Mouse (Mus musculus) embryonic facial prominence, embryonic 12.5 days (tissue): ENCODE results near the gene Ankrd27. TPM values are rescaled to one million over a fixed set of nuclear protein-coding genes. Genes with fewer than 3 reads are reported as not detected.
A peak's percentile ranks its signal among the peaks of the same experiment; 100 is the strongest.

Experiments used
- ATAC-seq: fragments of 200-750 bp; cut with Nextera tagmentation; 2 replicates; pipeline ENCODE4 v1.8.0; 2017; ENCODE audit not compliant: insufficient number of reproducible peaks, insufficient read depth, low FRiP score, low TSS enrichment
- H3K27ac ChIP-seq: fragments of 300-500 bp; sonication (generic); 2 replicates; pipeline ENCODE4 v1.5.1; 2016; ENCODE audit warnings: mild to moderate bottlenecking
- H3K27me3 ChIP-seq: fragments of 300-500 bp; sonication (generic); 2 replicates; pipeline ENCODE4 v1.6.1; 2016; ENCODE audit warnings: mild to moderate bottlenecking, moderate library complexity
- H3K36me3 ChIP-seq: fragments of 300-500 bp; sonication (generic); 2 replicates; pipeline ENCODE4 v1.6.1; 2016; ENCODE audit warnings: mild to moderate bottlenecking
- H3K4me1 ChIP-seq: fragments of 300-500 bp; sonication (generic); 2 replicates; pipeline ENCODE4 v1.6.1; 2016
- H3K4me2 ChIP-seq: fragments of 300-500 bp; sonication (generic); replicated peaks from 2 replicates; pipeline ENCODE4 v1.6.1; 2016; ENCODE audit warnings: mild to moderate bottlenecking, moderate library complexity
- H3K4me3 ChIP-seq: fragments of 300-500 bp; sonication (generic); 2 replicates; pipeline ENCODE4 v1.5.1; 2016; ENCODE audit warnings: mild to moderate bottlenecking
- H3K9ac ChIP-seq: fragments of 300-500 bp; sonication (generic); 2 replicates; pipeline ENCODE4 v1.6.1; 2016; ENCODE audit warnings: mild to moderate bottlenecking, moderate library complexity
- H3K9me3 ChIP-seq: fragments of 300-500 bp; sonication (generic); 2 replicates; pipeline ENCODE4 v1.6.1; 2016; ENCODE audit warnings: mild to moderate bottlenecking, moderate library complexity
- WGBS: fragments of 180-500 bp; shearing (Covaris S2); methylation state at CpG from one replicate; pipeline ENCODE4 v1.1.7; 2016; 5-methylcytosine and 5-hydroxymethylcytosine counted together
- polyA plus RNA-seq: library from polyadenylated mRNA; unstranded; fragments of >200 nt; fragmentation: Nextera tagmentation; extraction: Ambion mirVana; gene quantifications from 2 replicates; pipeline ENCODE4 v1.2.1, GENCODE M21; 2016

Ankrd27 gene
- polyA plus RNA-seq, 1 experiment from 2014 or later = 41.6 TPM

DNA sequence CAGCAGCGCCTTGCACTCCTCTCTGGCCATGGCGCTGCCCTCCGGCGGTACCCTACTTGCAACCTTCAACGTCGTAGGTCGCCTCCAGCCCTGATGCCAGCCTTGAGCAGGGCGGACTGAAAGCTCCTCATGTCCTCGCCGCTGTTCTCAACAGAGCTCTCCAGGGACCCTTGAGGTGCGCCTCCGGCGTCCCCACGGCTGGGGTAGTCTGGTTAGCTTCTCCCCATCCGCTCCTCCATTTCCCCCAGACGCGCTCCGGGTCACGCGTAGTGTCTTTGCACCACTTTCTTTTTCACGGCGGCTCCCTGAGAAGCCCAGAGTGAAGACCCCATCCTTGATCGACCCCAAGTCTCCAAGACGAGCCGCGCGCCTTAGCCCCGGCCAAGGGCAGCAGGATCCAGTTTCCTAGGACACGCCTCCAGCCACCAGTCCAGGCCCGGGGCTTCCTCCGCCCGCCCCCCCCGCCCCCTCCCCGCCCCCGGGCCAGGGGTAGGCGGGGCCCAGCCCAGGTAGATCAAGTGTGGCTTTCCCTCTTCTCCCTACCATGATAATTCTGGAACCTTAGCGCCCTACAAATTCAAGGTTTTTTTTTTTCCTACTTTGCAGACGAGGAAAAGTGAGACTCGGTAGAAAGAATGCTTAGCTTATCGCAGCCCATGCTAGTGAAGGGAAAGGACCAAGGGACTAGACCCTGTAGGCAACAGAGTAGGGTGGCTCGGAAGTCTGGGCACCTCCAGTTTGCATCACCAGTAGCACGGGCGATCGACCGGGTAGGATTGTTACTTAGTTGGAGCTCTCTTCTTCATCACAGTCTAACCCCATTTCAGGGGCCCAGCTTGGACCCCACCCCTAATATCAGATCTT lies 621 bp upstream of the Ankrd27 start, which contains the start of gene Rgs9bp:
Gene Rgs9bp, minus strand, starts transcription at position 392 of the 864 bp plus-strand sequence.
- under 1% methylated on average over 45 of the region's 45 CpGs for WGBS
- Histone ChIP-seq H3K4me2 (peak within 1 kb of the TSS; percentile 99), H3K4me3 (peak within 1 kb of the TSS; percentile 94), H3K27ac (peak within 1 kb of the TSS; percentile 75), H3K9ac (peak within 1 kb of the TSS; percentile 81), H3K27me3 (peaks cover 40% of the 10 kb centered on the region), H3K36me3 (no peaks in the 10 kb centered on the region), H3K4me1 (peaks cover 19% of the 10 kb centered on the region), H3K9me3 (no peaks in the 10 kb centered on the region)
- peak; percentile 65 for ATAC-seq

DNA sequence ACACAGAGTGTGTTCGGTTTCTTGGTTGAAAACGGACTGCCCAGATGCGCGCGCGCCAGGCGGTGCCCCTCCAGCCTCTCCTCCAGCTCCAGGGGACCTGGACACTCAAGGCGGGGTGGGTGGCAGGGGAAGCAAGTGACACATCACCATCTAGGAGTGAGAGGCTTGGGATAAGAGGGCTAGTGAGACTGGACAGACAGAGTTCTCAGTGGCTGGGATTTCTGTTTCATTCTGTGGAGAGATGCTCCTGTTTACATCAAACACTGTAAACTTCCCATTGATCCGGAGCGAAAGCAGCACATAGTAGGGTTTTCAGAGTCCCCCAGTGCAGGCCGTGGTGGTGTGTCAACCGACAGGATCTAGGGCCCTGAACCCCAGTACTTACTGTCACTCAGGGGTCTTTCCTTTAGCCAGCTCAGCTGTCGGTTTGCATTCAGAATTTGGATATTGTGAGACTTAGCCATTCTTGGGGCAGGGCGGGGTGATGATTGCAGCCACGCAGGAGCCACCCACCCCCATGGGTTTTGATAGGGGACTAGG lies 932 bp downstream of the Ankrd27 start:
- H3K36me3 ChIP-seq = 0 out of 2 replicates have a peak, but pooled peaks cover 3% of the 10 kb centered on the region
- H3K4me1 ChIP-seq = peaks cover 26% of the 10 kb centered on the region
- H3K9me3 ChIP-seq = no peaks in the 10 kb centered on the region
- peaks cover 31% of the 10 kb centered on the region for H3K27me3 ChIP-seq
- no peak for ATAC-seq
- 22% methylated on average over 15 of the region's 15 CpGs for WGBS
- H3K4me2 ChIP-seq = peak overlapping the region; percentile 99
- H3K9ac ChIP-seq = peak overlapping the region; percentile 81
- H3K27ac ChIP-seq = no peak overlapping the region
- peak overlapping the region; percentile 94 for H3K4me3 ChIP-seq

DNA sequence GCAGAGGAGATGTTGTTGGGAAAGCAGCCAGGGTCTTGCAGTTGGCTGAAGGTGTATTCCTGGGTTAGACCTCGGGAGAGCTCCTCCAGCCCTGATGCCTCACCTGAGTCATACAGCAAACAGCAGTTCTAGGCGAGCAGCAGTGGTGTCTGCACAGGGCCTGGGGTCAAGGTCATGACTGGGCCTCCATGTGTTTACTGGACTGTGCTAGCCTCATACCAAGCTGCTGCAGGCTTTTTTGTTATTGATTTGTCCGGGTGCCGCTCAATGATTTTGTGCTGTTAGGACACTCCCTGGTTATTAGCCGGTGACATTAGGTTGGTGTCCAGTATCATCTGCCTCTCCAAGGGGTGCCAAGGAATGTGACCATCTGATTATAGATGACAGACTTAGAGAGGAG lies 1.7 kb downstream of the Ankrd27 start:
- Histone ChIP-seq H3K27me3 (peaks cover 26% of the 10 kb centered on the region), H3K4me2 (peak overlapping the region; percentile 99; the same call in 1 of the 2 replicates), H3K27ac (no peak overlapping the region), H3K4me1 (peaks cover 26% of the 10 kb centered on the region), H3K9me3 (no peaks in the 10 kb centered on the region), H3K36me3 (peaks cover 10% of the 10 kb centered on the region), H3K9ac (no peak overlapping the region), H3K4me3 (no peak overlapping the region)
- ATAC-seq = no peak
- WGBS = 80% methylated on average over 5 of the region's 5 CpGs

DNA sequence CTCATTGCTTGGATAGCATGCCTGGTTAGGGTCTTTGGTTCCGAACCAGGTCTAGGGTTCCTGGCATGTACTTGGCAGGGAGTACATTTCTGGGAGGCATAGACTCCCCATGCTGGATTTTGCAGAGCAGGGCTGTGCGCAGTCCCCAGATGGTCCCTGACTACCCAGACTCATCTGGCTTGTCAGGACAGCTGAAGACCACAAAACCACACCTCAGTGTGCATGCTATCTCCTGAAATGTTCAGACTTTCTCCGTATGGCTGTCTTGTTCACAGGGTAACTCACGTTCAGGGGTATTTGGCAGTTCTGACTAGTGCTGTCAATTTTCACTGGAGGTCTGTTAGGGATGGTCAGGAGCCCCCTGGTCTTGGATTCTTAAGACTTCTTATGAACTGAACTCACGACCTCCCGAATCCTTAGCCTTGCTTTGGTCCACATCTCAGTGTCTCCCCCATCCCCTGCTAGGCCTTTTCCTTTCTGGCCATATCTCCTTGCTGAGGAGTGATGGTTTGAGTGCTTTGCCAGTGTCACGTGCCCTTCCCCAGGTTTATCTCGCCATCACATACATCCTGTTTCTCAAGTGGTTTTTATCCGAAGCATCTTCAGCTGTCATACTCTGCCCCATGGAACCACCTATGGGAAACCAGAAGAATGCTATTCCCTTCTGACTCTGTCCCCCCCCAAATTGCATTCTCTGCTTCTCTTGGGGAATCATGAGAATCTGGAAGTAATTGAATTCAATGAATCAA lies 2.8 kb downstream of the Ankrd27 start:
- WGBS = 84% methylated on average over 9 of the region's 9 CpGs
- peaks cover 20% of the 10 kb centered on the region for H3K36me3 ChIP-seq
- ATAC-seq = no peak

DNA sequence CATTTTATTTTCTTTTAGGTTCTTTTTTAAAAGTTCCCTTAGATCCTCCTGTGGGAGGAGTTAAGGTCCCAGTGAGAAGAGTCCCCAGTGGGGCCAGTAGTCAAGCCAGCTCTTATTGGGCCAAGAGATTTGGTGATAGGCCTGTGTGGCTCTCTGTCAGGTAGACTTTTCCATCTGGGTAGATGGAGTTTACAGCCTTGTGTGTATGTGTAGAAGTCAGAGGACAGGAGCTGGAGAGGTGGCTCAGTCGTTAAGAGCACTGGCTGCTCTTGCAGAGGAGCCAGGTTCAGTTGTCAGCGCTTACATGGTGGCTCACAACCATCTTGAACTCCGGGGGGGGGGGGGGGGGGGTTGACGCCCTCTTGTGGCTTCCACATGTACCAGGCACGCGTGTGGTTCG lies 3.4 kb downstream of the Ankrd27 start:
- no peak overlapping the region for H3K27ac ChIP-seq
- peaks cover 9% of the 10 kb centered on the region for H3K27me3 ChIP-seq
- no peaks in the 10 kb centered on the region for H3K9me3 ChIP-seq
- no peak overlapping the region for H3K9ac ChIP-seq
- H3K36me3 ChIP-seq = peaks cover 23% of the 10 kb centered on the region
- no peak overlapping the region for H3K4me3 ChIP-seq
- peaks cover 26% of the 10 kb centered on the region for H3K4me1 ChIP-seq
- WGBS = 74% methylated on average over 7 of the region's 7 CpGs
- no peak for ATAC-seq
- no peak overlapping the region for H3K4me2 ChIP-seq

More for the DNA sequence above, 2.8 kb downstream of the Ankrd27 start:
- no peaks in the 10 kb centered on the region for H3K9me3 ChIP-seq
- peaks cover 26% of the 10 kb centered on the region for H3K4me1 ChIP-seq
- no peak overlapping the region for H3K9ac ChIP-seq
- no peak overlapping the region for H3K4me2 ChIP-seq
- H3K27me3 ChIP-seq = peaks cover 15% of the 10 kb centered on the region
- H3K27ac ChIP-seq = no peak overlapping the region
- no peak overlapping the region for H3K4me3 ChIP-seq

DNA sequence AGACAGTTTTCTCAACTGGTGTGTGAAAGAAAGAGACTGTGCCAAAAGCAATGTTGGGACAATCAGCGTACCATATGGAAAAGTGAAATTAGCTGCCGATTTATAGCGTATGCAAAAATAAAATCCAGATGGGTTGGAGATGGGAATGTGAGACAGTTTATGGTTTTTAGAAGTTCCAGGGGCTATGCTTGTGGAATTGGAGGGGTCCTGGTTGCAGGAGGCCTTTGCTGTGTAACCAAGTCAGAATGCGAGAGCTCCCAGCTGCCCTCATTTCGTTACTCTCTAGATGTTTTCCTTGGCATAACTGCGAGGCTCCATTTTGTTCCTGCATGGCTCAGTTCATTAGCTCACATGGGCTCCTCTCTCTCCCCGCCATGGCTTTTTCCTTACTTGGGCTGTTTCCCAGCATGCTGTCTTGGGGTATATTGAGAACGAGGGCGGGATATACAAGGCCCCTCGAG lies 4.7 kb downstream of the Ankrd27 start:
- Histone ChIP-seq H3K9ac (no peak overlapping the region), H3K4me1 (peaks cover 26% of the 10 kb centered on the region), H3K4me2 (no peak overlapping the region), H3K27me3 (no peaks in the 10 kb centered on the region), H3K4me3 (no peak overlapping the region), H3K9me3 (no peaks in the 10 kb centered on the region), H3K27ac (peak overlapping the region; percentile 80), H3K36me3 (peaks cover 29% of the 10 kb centered on the region)
- no peak for ATAC-seq
- 58% methylated on average over 10 of the region's 10 CpGs for WGBS

DNA sequence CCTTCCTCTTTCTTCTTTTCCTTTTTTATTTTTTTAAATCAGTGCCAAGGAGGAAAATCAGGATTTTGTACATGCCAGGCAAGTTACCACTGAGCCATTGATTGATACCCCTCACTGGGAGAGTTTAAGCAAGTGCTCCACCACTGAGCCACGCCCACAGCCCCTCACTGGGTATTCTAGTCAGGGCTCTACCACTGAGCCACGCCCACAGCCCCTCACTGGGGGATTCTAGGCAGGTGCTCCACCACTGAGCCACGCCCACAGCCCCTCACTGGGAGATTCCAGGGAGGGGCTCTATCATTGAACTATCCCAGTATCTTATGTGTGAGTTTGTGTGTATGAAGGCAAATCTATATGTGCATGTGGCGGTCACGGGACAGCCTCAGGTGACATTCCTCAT lies 8.3 kb downstream of the Ankrd27 start:
- H3K9ac ChIP-seq = no peak overlapping the region
- H3K4me1 ChIP-seq = peaks cover 11% of the 10 kb centered on the region
- H3K27me3 ChIP-seq = no peaks in the 10 kb centered on the region
- H3K36me3 ChIP-seq = peaks cover 35% of the 10 kb centered on the region
- no peak overlapping the region for H3K27ac ChIP-seq
- no peaks in the 10 kb centered on the region for H3K9me3 ChIP-seq
- 91% methylated on average over 5 of the region's 5 CpGs for WGBS
- H3K4me2 ChIP-seq = no peak overlapping the region
- ATAC-seq = no peak
- no peak overlapping the region for H3K4me3 ChIP-seq

DNA sequence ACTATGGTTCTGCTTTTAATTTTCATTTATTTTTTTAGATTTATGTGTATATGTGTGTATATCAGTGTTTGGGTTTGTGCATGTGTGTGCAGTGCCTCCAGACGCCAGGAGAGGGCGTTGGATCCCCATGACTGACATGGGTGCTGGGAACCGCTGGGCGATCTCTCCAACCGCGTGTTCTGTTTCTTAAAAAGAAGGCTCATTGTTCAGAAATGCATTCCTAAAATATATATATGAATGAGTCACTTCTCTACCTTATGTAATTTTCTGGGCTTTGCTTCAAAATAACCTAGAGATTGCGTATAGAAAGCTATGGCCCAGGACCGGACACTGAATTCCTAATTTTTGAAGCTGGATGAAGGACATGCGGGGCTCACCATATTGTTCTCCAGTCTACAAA lies 13.4 kb downstream of the Ankrd27 start:
- Histone ChIP-seq H3K4me1 (no peaks in the 10 kb centered on the region), H3K9ac (no peak overlapping the region), H3K4me2 (no peak overlapping the region), H3K36me3 (peaks cover 41% of the 10 kb centered on the region), H3K27me3 (no peaks in the 10 kb centered on the region), H3K9me3 (no peaks in the 10 kb centered on the region), H3K4me3 (no peak overlapping the region), H3K27ac (no peak overlapping the region)
- no peak for ATAC-seq
- 94% methylated on average over 9 of the region's 9 CpGs for WGBS

DNA sequence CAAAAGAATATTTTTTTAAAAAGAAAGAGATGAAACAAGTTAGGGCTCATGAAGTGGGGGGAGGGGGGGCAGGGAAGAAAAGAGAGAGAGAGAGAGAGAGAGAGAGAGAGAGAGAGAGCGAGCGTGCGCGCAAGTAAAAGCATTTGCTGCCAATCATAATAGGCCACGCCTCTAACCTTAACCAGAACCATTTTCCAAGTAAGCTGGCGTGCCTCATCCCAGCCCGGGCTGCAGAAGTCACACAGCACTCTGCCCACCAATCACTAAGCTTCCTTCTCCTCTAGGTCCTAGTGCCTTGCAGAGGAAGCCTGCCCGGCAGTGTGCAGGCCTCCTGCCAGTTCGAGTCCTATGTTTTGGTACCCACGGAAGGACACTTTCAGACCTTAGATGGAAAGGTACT lies 14.0 kb downstream of the Ankrd27 start:
- Histone ChIP-seq H3K27ac (no peak overlapping the region), H3K4me2 (no peak overlapping the region), H3K4me3 (no peak overlapping the region), H3K4me1 (no peaks in the 10 kb centered on the region), H3K36me3 (peaks cover 38% of the 10 kb centered on the region), H3K9me3 (no peaks in the 10 kb centered on the region), H3K9ac (no peak overlapping the region), H3K27me3 (no peaks in the 10 kb centered on the region)
- ATAC-seq = no peak
- 76% methylated on average over 10 of the region's 10 CpGs for WGBS

DNA sequence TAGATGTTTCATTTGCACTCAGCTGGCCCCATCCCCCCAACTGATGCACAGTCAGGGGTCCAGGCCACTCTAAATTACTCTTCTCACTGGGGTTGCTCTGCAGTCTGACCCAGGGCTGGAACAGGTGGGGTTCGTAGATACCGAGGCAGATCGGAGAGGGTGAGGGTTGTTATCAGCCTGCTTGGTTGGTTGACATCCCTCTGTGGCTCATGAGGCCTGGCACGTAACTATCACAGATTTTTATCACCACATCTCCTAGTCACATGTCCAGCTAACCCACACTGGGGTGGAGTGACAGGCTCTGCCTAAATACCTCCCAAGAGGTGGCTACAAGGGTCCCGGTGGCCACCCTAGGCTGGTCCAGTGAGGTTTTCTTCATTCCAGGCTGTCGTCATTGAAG lies 15.1 kb downstream of the Ankrd27 start:
- 92% methylated on average over 6 of the region's 6 CpGs for WGBS
- no peak for ATAC-seq
- H3K4me3 ChIP-seq = no peak overlapping the region
- no peak overlapping the region for H3K4me2 ChIP-seq
- no peak overlapping the region for H3K27ac ChIP-seq
- H3K9ac ChIP-seq = no peak overlapping the region
- H3K4me1 ChIP-seq = no peaks in the 10 kb centered on the region
- H3K36me3 ChIP-seq = peaks cover 32% of the 10 kb centered on the region
- no peaks in the 10 kb centered on the region for H3K27me3 ChIP-seq
- H3K9me3 ChIP-seq = no peaks in the 10 kb centered on the region

DNA sequence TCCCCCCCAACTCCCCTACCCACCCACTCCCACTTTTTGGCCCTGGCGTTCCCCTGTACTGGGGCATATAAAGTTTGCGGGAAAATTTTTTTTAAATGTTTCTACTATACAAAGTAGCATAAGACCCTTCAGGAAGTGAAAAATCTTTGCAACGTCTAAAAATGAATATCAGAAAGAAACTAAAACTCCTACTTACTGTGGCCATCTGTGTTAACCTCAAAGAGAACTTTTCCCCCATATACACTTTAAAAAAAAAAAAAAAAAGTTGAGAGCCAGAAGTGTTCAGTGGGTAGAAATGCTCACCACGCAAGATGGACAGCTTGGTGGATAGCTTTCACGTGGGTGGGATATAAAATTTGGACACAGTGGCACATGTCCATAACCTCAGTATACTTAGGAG lies 16.7 kb downstream of the Ankrd27 start:
- Histone ChIP-seq H3K36me3 (peaks cover 46% of the 10 kb centered on the region), H3K4me1 (no peaks in the 10 kb centered on the region), H3K27me3 (no peaks in the 10 kb centered on the region), H3K4me3 (no peak overlapping the region), H3K9ac (no peak overlapping the region), H3K9me3 (no peaks in the 10 kb centered on the region), H3K4me2 (no peak overlapping the region), H3K27ac (no peak overlapping the region)
- ATAC-seq = no peak
- WGBS = 96% methylated on average over 5 of the region's 5 CpGs
